Mouse (Mus musculus) bone marrow, adult 2 months (tissue): Measurements from ENCODE around the gene F2rl3.

Source experiments
- CTCF ChIP-seq: fragments of 200-500 bp; IDR thresholded peaks from 2 replicates; pipeline ENCODE4 v1.5.1; 2011; ENCODE audit warnings: low read length, control low read depth; ENCODE audit not compliant: control insufficient read depth, insufficient read depth
- POLR2A ChIP-seq: fragments of 200-500 bp; IDR thresholded peaks from 2 replicates; pipeline ENCODE4 v1.6.1; 2011; ENCODE audit warnings: low read depth, mild to moderate bottlenecking, control low read depth, low read length, borderline replicate concordance; ENCODE audit not compliant: control insufficient read depth

GRCm38 (mm10) chr8:72777797-72778196 lies 16.1 kb downstream of the F2rl3 start:
- TF ChIP-seq CTCF, result no peak
- TF ChIP-seq POLR2A, result no peak
